Mouse (Mus musculus) gastrocnemius, adult 2 months (tissue): ENCODE data around the gene Alox5ap. TPM values are rescaled to one million over a fixed set of nuclear protein-coding genes. Genes with fewer than 3 reads are reported as not detected.
A peak's percentile ranks its signal among the peaks of the same experiment; 100 is the strongest.

ENCODE experiments used
- DNase-seq: peaks from one replicate; pipeline ENCODE4 v3.0.0; 2022
- H3K27ac ChIP-seq: fragments of 200-600 bp; 2 replicates; pipeline ENCODE4 v1.8.1; 2022; ENCODE audit warnings: mild to moderate bottlenecking
- H3K4me3 ChIP-seq: fragments of 200-600 bp; 2 replicates; pipeline ENCODE4 v1.8.1; 2022; ENCODE audit warnings: mild to moderate bottlenecking, moderate library complexity
- CTCF ChIP-seq: fragments of 200-600 bp; IDR thresholded peaks from 2 replicates; pipeline ENCODE4 v1.8.1; 2022; ENCODE audit warnings: antibody characterized with exemption, mild to moderate bottlenecking, moderate library complexity
- intact Hi-C: fragments of 180-260 bp; cut with DNase I; formaldehyde crosslinking; loops from one replicate; pipeline ENCODE4 v1.15.1; 2025
- total RNA-seq, 2 experiments: library from RNA; stranded (reverse); gene quantifications; 2 replicates each; pipeline ENCODE4 v1.2.3; 2021

Gene Alox5ap
- total RNA-seq, 2 experiments from 2014 or later, result 4.1 to 5.1 TPM

DNA sequence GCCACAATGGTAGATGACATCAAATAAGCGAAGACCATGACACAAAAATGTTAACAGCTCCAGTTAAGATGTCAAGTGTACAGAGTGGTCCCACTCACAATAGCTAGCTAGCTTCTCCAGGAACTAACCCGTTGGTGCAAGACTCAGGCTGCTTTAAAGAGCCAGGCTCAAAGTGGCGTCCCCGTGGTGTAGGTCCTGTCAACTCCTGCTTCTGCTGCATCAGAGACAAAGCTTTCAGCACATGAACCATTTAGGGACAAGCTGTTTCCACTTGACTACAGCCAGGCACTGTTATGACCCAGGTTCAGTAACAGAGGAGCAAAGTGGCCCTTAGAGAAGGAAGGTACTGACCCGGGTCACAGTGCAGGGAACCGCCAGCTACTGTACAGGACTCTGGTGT lies 32.2 kb downstream of the Alox5ap start:
- no peak overlapping the region for H3K27ac ChIP-seq
- no peak for DNase-seq
- no peak overlapping the region for H3K4me3 ChIP-seq
- no peak for TF ChIP-seq CTCF
- intact Hi-C loops, result no loop called here

DNA sequence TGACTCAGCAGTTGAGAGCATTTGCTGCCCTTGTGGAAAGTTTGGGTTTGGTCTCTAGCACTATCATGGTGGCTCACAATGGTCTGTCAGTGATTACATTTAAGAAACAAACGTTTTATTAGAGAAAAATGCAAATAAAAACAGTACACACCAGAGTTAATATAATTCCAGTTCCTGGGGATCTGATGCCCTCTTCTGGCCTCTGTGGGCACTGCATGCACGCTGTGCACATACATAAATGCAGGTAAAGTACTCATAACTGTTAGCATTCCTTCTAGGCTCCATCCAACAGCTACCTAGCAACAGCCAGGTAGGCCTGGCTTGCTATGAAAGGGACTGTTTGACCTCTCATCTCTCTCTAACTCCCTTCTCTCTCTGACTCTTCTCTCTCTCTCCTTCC lies 32.9 kb downstream of the Alox5ap start:
- intact Hi-C loops, result no loop called here
- DNase-seq, result no peak
- Histone ChIP-seq H3K4me3 (no peak overlapping the region), H3K27ac (no peak overlapping the region)
- peak; percentile 43 for TF ChIP-seq CTCF

DNA sequence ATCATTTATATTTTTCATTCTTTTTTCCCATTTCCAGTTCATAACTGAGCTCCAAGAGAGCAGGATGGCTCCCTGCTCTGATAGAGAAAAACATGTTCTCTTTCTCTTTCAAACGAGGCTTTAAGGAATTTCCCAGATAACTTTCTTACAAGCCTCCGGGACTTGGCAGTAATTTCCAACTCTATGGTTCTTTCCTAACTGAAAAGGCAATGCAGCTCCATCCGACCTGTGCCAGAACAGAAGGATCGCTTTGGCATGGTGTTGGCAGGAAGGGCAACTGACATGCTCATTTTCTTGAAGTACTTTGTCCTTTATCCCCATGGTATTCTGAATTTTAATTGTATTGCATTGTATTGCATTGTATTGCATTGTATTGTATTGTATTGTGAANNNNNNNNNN lies 33.7 kb downstream of the Alox5ap start:
- intact Hi-C loops, result no loop called here
- no peak overlapping the region for H3K4me3 ChIP-seq

DNA sequence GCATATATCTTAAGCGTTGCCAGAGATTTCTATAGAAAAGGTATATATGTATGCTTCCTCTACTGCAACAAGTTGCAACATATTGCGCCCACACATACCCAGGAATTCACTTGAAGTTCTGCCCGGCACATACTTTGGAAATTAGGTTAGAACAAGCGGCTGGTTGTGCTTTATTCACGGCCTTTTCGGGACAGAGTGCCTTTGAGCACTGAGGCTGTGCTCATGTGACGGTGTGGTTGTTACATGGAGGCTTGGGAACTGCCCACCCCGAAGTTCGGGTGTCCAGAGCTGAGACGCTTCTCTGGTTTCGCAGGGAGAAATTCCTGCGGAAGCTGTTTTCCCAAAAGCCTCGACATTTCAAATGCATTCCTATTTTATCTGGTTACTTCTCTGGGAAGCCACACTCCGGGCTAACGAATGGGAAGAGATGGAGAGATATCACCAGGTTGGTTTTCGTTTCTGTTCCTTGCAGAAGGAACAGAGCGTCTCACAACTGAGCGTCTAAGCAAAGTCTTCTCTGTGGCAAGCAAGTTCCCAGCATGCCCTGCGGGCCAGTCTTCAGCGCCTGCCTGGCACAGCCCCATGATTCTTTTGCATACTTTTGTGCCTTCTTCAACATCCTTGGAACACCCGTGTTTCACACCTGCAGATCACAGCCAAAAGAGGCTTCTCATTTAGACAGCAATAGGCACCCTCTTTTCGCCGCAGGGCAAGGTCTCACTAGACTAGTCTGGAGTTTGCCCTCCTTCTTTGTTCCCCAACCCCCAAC lies 48.5 kb downstream of the Alox5ap start:
- intact Hi-C loops, result no loop called here
- DNase-seq, result peak; percentile 37
- Histone ChIP-seq H3K27ac (peak overlapping the region; percentile 62), H3K4me3 (peak overlapping the region; percentile 66)
- no peak for TF ChIP-seq CTCF

More for the DNA sequence above, 33.7 kb downstream of the Alox5ap start:
- no peak for TF ChIP-seq CTCF
- no peak for DNase-seq
- no peak overlapping the region for H3K27ac ChIP-seq

DNA sequence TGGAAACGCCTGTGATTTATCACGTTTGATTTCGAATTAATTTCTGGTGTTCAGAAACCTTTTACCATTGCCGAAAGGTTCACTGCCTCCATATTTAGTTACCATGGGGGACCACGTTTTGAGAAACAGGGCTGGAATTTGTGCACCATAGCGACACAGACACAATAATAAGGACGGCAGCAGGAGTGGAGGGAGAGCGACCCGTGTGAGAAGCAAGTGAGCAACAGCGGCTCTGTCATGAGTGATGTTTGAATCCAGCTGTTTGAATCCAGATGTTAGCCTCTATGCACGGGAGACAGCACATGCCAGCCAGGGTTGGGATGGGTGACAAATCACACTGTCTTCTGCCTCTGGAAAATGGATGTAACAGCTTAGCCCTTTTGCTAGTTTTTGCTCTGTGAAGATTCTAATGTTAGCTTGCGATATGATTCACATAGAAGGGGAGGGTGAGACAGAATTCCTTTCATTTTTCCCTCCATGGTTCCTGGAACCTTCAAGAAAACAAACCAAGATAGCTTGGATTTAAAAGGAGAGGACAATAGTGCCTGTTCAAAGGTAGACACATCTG lies 50.0 kb downstream of the Alox5ap start:
- intact Hi-C loops, result no loop called here
- Histone ChIP-seq H3K27ac (no peak overlapping the region), H3K4me3 (no peak overlapping the region)
- no peak for TF ChIP-seq CTCF
- no peak for DNase-seq

DNA sequence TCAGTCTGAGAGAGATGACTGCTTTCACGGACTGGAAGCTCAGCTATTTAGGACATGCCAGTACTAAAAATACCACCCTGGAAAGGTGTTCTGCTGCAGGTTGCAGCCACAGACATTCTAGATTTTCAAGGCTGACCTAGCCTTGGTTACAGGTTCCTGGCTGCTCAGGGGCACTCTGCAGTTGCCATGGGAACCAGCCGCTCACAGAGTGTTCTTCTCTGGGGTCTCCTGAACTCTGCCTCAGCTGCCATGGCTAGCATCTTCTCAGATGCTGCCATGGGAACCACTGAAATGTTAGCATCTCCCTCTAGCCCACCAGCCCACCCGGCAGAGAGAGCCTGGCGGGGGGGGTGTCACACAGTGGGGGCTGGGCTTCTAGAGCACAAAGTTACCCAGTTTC lies 52.4 kb downstream of the Alox5ap start:
- intact Hi-C loops, result no loop called here
- Histone ChIP-seq H3K4me3 (no peak overlapping the region), H3K27ac (no peak overlapping the region)
- no peak for TF ChIP-seq CTCF
- DNase-seq, result no peak

DNA sequence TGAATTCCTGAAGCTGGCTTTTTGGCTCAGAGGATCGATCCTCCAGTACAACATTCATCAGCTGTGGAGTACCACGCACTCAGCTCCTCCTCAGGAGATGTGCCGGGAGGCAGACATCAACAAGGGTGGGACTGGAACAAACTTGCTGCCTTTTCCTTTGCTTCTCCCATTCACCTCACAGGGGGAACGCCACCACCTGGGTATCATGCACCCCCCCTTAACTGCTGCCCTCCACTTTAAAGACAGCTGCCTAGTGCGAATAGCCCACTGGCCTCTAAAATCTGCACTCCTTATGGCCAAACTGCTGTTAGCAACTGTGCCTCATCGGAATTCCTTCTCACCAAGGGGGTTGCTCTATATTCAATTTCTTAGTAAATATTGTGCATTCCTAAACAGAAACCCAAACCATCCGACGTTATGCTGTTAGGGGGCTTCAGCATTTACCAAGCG lies 55.3 kb downstream of the Alox5ap start:
- peak overlapping the region; percentile 58 for H3K27ac ChIP-seq
- intact Hi-C loops, result no loop called here
- H3K4me3 ChIP-seq, result no peak overlapping the region
- no peak for TF ChIP-seq CTCF
- DNase-seq, result no peak

DNA sequence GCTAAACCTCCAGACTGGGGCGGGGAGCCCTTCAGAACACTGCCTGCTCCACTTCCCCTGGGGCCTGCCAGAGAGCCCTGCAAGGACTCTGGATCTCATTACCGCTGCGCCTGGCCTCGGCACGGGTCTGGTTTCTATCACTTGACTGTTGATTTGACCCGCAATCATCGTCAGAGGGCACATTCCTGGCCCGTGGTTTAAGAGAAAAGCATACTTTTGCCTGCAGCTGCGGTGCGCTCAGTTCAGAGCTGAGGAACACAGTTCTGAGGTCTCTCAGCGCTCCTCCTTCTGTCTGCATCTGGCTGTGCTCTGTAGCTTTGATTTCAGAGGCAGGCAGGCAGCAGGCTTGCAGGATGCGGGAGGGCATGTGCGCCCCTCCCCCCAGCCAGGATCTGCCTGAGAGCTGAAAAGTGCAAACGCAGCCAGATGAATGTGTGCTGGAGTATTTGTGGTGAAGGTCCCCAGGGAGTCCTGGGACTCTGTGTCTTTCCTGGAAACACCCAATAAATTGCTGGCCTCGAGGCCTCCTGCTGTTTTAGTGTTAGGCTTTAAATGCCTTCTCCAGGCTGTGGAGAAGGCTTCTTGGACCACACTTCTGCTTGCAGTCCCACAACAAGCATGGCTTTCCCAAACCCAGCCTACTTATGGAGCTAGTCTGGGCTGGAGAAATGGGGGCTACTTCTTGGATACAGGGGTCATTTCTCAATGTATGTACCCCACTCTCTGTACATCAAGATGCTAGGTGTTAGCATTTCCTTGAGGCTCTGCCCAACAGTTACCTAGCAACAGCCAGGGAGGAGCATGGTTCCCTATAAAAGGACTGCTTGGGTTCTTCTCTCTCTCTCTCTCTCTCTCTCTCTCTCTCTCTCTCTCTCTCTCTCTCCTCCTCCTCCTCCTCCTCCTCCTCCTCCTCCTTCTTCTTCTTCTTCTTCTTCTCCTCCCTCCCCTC lies 56.2 kb downstream of the Alox5ap start:
- peak; percentile 78 for DNase-seq
- Histone ChIP-seq H3K4me3 (peak overlapping the region; percentile 43), H3K27ac (peak overlapping the region; percentile 58)
- intact Hi-C loops, result no loop called here
- TF ChIP-seq CTCF, result no peak

DNA sequence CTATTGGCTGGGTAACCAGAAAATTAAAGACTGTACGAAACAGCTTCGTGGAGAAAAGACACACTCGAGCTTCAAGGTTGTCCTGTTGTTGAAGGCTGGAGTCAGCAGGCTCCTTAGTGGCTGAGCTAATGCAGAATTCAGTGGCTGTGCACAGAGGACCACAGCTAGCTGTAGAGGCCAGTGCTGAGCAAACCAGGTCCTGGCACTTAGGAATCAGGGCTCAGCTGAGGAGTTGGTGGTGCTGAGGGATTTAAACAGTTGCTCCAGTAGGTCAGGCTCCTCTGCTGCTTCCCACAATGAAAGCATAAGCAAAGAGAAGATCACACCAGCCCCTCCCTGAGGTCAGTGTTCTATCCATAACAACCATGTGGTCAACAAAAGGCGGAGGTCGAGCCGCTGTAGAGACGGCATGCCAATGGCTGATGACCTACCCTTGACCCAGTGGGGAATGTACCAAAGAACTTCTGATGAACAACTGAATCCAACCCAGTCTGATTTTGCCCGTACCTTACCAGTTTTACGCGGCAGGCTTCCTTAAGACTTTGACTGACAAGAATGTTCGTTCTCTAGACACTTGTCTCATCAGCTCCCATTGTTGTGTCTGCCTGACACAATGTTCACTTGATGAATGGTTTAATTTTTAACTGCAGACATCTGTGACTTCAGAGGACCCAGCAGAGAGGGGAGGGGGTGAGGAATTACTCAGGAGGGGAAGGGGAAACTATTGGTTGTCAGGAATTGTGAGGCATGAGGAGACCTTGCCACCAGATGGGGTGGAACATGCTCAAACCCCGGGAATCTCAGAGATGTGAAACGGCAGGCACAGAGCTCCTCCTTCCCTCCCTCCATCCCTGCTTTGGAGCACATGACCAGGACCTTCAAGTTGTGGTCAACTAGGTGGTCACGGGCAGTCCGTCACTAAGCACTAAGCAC lies 57.6 kb downstream of the Alox5ap start:
- no peak overlapping the region for H3K4me3 ChIP-seq
- TF ChIP-seq CTCF, result no peak
- intact Hi-C loops, result no loop called here
- no peak for DNase-seq
- 0 out of 2 replicates have a peak overlapping the region, but pooled peaks have one; percentile 35 for H3K27ac ChIP-seq

DNA sequence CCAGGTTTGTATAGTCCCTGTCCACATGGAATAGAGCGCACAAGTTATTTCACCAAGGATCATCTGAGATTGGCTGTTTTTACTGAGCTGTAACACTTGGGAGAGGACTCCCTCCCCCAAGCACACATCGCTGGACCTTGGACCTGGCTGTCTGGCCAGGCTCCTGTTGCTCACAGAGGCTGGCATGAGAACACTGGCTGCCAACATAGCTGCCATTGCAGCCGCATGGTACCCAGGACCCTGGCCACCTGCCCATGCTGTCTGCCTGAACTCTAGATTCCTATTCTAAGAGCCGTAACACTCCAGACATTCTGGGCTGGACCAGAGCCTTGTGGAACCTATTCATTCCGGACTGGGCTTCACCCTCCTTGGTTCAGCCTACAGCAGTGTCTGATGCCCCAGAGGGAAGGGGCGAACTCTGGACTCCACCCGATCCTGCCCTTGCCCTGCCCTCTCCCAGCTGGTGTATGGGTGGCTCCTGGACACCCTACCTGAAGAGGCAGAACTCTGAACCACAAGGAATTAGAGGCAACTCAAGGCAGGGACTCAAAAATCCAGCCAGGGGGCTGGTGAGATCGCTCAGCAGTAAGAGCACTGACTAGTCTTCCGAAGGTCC lies 58.5 kb downstream of the Alox5ap start:
- TF ChIP-seq CTCF, result no peak
- intact Hi-C loops, result no loop called here

DNA sequence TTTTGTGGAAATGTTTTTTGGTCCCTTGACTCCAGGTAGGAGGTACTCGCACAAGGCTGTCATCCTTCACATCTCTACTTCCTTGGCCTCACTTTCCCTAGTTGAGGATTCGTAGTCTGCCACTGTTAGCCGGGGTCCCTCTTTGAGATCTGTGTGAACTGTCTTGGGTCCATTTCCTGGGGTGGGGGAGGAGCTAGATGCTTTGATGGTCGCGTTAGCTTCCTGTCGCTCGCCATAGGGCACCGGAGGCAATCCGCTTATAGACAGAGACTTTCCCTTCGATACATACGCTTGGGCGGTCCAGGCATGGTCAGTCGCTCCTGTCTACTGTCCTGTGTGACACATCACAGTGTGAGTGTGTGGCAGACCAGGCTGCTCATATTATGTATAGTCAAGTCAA lies 60.2 kb downstream of the Alox5ap start:
- DNase-seq, result no peak
- no peak for TF ChIP-seq CTCF
- H3K27ac ChIP-seq, result no peak overlapping the region
- H3K4me3 ChIP-seq, result no peak overlapping the region
- intact Hi-C loops, result no loop called here

More for the DNA sequence above, 58.5 kb downstream of the Alox5ap start:
- no peak overlapping the region for H3K27ac ChIP-seq
- H3K4me3 ChIP-seq, result no peak overlapping the region
- peak; percentile 39 for DNase-seq
